Mouse (Mus musculus): Measurements from ENCODE around the gene Ftl1.

GRCm38 (mm10) chr7:45435038-45435437, 24.6 kb downstream of the Ftl1 start:
- TF ChIP-seq SMC3 (IDR thresholded peaks at IDR 0.05; ENCODE audit: low read depth, low read length) (no peak), TCF12 (IDR thresholded peaks at IDR 0.05; ENCODE audit: low read depth, low read length) (no peak), POLR2A (IDR thresholded peaks at IDR 0.05; ENCODE audit: low read depth, low read length) (no peak), CTCF (conservative IDR thresholded peaks at IDR 0.05 in 1 of 2, IDR thresholded peaks at IDR 0.05 in 1 of 2; ENCODE audit: low read depth in 2 of 2, low read length in 2 of 2) (no peak), NRF1 (IDR thresholded peaks at IDR 0.05; ENCODE audit: low read depth, low read length) (no peak), MAX (IDR thresholded peaks at IDR 0.05; ENCODE audit: low read length) (no peak), ELF1 (IDR thresholded peaks at IDR 0.05; ENCODE audit: low read depth, low read length) (no peak), USF2 (conservative IDR thresholded peaks at IDR 0.05; ENCODE audit: low read depth, low read length) (no peak), MXI1 (IDR thresholded peaks at IDR 0.05; ENCODE audit: low read depth, low read length) (no peak), CHD2 (IDR thresholded peaks at IDR 0.05; ENCODE audit: low read length) (no peak), USF1 (IDR thresholded peaks at IDR 0.05; ENCODE audit: low read depth, low read length) (no peak), POLR2AphosphoS2 (IDR thresholded peaks at IDR 0.05; ENCODE audit: low read depth, low read length) (no peak), ZNF384 (IDR thresholded peaks at IDR 0.05; ENCODE audit: low read depth, low read length) (no peak)

All from CH12.LX (cell line).